19 mouse cellular contexts compared by ENCODE assay signal in genomic region chr5:66723626-66724025, GRCm38 (mm10). TPM values are rescaled to one million over a fixed set of nuclear protein-coding genes. Genes with fewer than 3 reads are reported as not detected.
DNase-seq lines count a peak whose midpoint lies in the region; ATAC-seq and TF ChIP-seq lines count a peak whose summit lies in the region.
"Had no signal": no experiment of that assay in that cellular context is flagged by ENCODE, and none has a peak within 500 bp of the region (broad histone marks: within the 10 kb centered on the region; RNA-seq: fewer than 3 reads in every experiment).

No protein-coding gene starts in this region.

- no peaks in the 10 kb centered on the region for H3K9me3 ChIP-seq in forebrain, postnatal 0 days (ENCODE audit: low read length)
- no peaks in the 10 kb centered on the region for H3K9me3 ChIP-seq in forebrain, embryonic 15.5 days
- no peaks in the 10 kb centered on the region for H3K9me3 ChIP-seq in hindbrain, embryonic 10.5 days
- H3K9me3 ChIP-seq in hindbrain, embryonic 11.5 days (ENCODE audit: control insufficient read depth, low read length), result no peaks in the 10 kb centered on the region
- H3K9me3 ChIP-seq in lung, postnatal 0 days (ENCODE audit: low read length), result no peaks in the 10 kb centered on the region
- H3K9me3 ChIP-seq in midbrain, embryonic 16.5 days (replicated peaks; ENCODE audit: control insufficient read depth, low read length, poor library complexity, severe bottlenecking), result no peaks in the 10 kb centered on the region
- H3K9me3 ChIP-seq: hindbrain, embryonic 15.5 days; limb, embryonic 10.5 days; liver, embryonic 12.5 days; stomach, embryonic 15.5 days had no signal

- WGBS in forebrain, postnatal 0 days, result 88% methylated on average over 3 of the region's 3 CpGs
- WGBS in forebrain, embryonic 15.5 days, result 75% methylated on average over 3 of the region's 3 CpGs
- 86% methylated on average over 3 of the region's 3 CpGs for WGBS in hindbrain, embryonic 10.5 days
- 88% methylated on average over 3 of the region's 3 CpGs for WGBS in hindbrain, embryonic 11.5 days
- 19% methylated on average over 3 of the region's 3 CpGs for WGBS in lung, postnatal 0 days
- WGBS in midbrain, embryonic 16.5 days, result 70% methylated on average over 3 of the region's 3 CpGs

- TF ChIP-seq EP300 in lung, postnatal 0 days (IDR thresholded peaks at IDR 0.05), result peak; percentile 79

- H3K27ac ChIP-seq in forebrain, postnatal 0 days (ENCODE audit: low read depth, low read length), result peak overlapping the region; percentile 54; the same call in 1 of the 2 replicates
- no peak overlapping the region for H3K27ac ChIP-seq in forebrain, embryonic 15.5 days (replicated peaks)
- peak overlapping the region; percentile 64 for H3K27ac ChIP-seq in hindbrain, embryonic 10.5 days
- no peak overlapping the region for H3K27ac ChIP-seq in hindbrain, embryonic 11.5 days (ENCODE audit: low read depth, low read length)
- peak overlapping the region; percentile 48 for H3K27ac ChIP-seq in lung, postnatal 0 days (ENCODE audit: low read length)
- peak overlapping the region; percentile 12; the same call in 1 of the 2 replicates for H3K27ac ChIP-seq in midbrain, embryonic 16.5 days (ENCODE audit: low read length)
- H3K27ac ChIP-seq: layer of hippocampus, adult 2 months; liver, embryonic 12.5 days; macrophage; stomach, embryonic 15.5 days had no signal

- no peak for ATAC-seq in forebrain, postnatal 0 days
- no peak for ATAC-seq in forebrain, embryonic 15.5 days (replicated peaks)
- ATAC-seq in hindbrain, embryonic 11.5 days (ENCODE audit: low FRiP score), result no peak
- peak; percentile 73 for ATAC-seq in lung, postnatal 0 days
- no peak for ATAC-seq in midbrain, embryonic 16.5 days
- ATAC-seq: liver, embryonic 12.5 days had no signal

- no peak overlapping the region for H3K4me2 ChIP-seq in forebrain, postnatal 0 days (ENCODE audit: low read depth)
- H3K4me2 ChIP-seq in forebrain, embryonic 15.5 days (replicated peaks), result no peak overlapping the region
- H3K4me2 ChIP-seq in hindbrain, embryonic 11.5 days (replicated peaks; ENCODE audit: low read depth, low read length), result no peak overlapping the region
- H3K4me2 ChIP-seq in lung, postnatal 0 days (replicated peaks; ENCODE audit: low read depth, low read length), result no peak overlapping the region
- no peak overlapping the region for H3K4me2 ChIP-seq in midbrain, embryonic 16.5 days (ENCODE audit: low read length)
- H3K4me2 ChIP-seq: hindbrain, embryonic 15.5 days; liver, embryonic 12.5 days; stomach, embryonic 15.5 days had no signal

- no peaks in the 10 kb centered on the region for H3K27me3 ChIP-seq in forebrain, postnatal 0 days (ENCODE audit: insufficient read depth, low read length)
- no peaks in the 10 kb centered on the region for H3K27me3 ChIP-seq in forebrain, embryonic 15.5 days
- H3K27me3 ChIP-seq in hindbrain, embryonic 10.5 days (ENCODE audit: insufficient read depth, poor library complexity, severe bottlenecking), result no peaks in the 10 kb centered on the region
- H3K27me3 ChIP-seq in hindbrain, embryonic 11.5 days (ENCODE audit: control insufficient read depth, insufficient read depth, low read length), result no peaks in the 10 kb centered on the region
- no peaks in the 10 kb centered on the region for H3K27me3 ChIP-seq in lung, postnatal 0 days (replicated peaks; ENCODE audit: insufficient read depth, low read length)
- H3K27me3 ChIP-seq in midbrain, embryonic 16.5 days (ENCODE audit: control insufficient read depth, insufficient read depth, low read depth, low read length), result no peaks in the 10 kb centered on the region
- H3K27me3 ChIP-seq: CH12.LX; hindbrain, embryonic 15.5 days; liver, embryonic 12.5 days; stomach, embryonic 15.5 days had no signal

- H3K36me3 ChIP-seq in forebrain, postnatal 0 days (ENCODE audit: insufficient read depth), result no peaks in the 10 kb centered on the region
- no peaks in the 10 kb centered on the region for H3K36me3 ChIP-seq in forebrain, embryonic 15.5 days
- no peaks in the 10 kb centered on the region for H3K36me3 ChIP-seq in hindbrain, embryonic 10.5 days
- no peaks in the 10 kb centered on the region for H3K36me3 ChIP-seq in hindbrain, embryonic 11.5 days (ENCODE audit: control insufficient read depth, insufficient read depth, low read length)
- H3K36me3 ChIP-seq in lung, postnatal 0 days (ENCODE audit: insufficient read depth, low read length), result no peaks in the 10 kb centered on the region
- no peaks in the 10 kb centered on the region for H3K36me3 ChIP-seq in midbrain, embryonic 16.5 days (ENCODE audit: control insufficient read depth, insufficient read depth, low read length)
- H3K36me3 ChIP-seq: hindbrain, embryonic 15.5 days; limb, embryonic 10.5 days; liver, embryonic 12.5 days; stomach, embryonic 15.5 days had no signal

- H3K9ac ChIP-seq in forebrain, postnatal 0 days, result no peak overlapping the region
- no peak overlapping the region for H3K9ac ChIP-seq in forebrain, embryonic 15.5 days (replicated peaks)
- H3K9ac ChIP-seq in hindbrain, embryonic 11.5 days (ENCODE audit: low read depth, low read length), result no peak overlapping the region
- no peak overlapping the region for H3K9ac ChIP-seq in lung, postnatal 0 days (replicated peaks; ENCODE audit: low read depth)
- no peak overlapping the region for H3K9ac ChIP-seq in midbrain, embryonic 16.5 days (ENCODE audit: low read depth, low read length)
- H3K9ac ChIP-seq: hindbrain, embryonic 15.5 days; liver, embryonic 12.5 days; stomach, embryonic 15.5 days had no signal

- DNase-seq in forebrain, postnatal 0 days, result no peak
- DNase-seq in hindbrain, embryonic 10.5 days (ENCODE audit: low spot score), result no peak
- no peak for DNase-seq in hindbrain, embryonic 11.5 days (ENCODE audit: low spot score)
- DNase-seq in lung, postnatal 0 days (ENCODE audit: low spot score), result peak; percentile 73
- no peak for DNase-seq in lung, postnatal 14 days
- no peak for DNase-seq in cerebellum, adult 11-12 months
- DNase-seq: adrenal gland, postnatal 10 days; cerebellum, adult 2 months; gastrocnemius, postnatal 10 days had no signal

- no peak for TF ChIP-seq CTCF in forebrain, postnatal 0 days (IDR thresholded peaks at IDR 0.05; ENCODE audit: low read depth)
- TF ChIP-seq CTCF in lung, postnatal 0 days (IDR thresholded peaks at IDR 0.05), result no peak

- H3K4me3 ChIP-seq in forebrain, postnatal 0 days (ENCODE audit: low read depth, low read length), result no peak overlapping the region
- H3K4me3 ChIP-seq in forebrain, embryonic 15.5 days, result no peak overlapping the region
- H3K4me3 ChIP-seq in hindbrain, embryonic 10.5 days, result no peak overlapping the region
- no peak overlapping the region for H3K4me3 ChIP-seq in hindbrain, embryonic 11.5 days (ENCODE audit: low read depth, low read length)
- no peak overlapping the region for H3K4me3 ChIP-seq in lung, postnatal 0 days (ENCODE audit: low read depth, low read length)
- no peak overlapping the region for H3K4me3 ChIP-seq in midbrain, embryonic 16.5 days (ENCODE audit: low read depth, low read length)
- H3K4me3 ChIP-seq: erythroblast, embryonic 14.5 days; hindbrain, embryonic 15.5 days; layer of hippocampus, adult 2 months; limb, embryonic 10.5 days; liver, embryonic 12.5 days; stomach, embryonic 15.5 days had no signal

- peaks cover 3% of the 10 kb centered on the region; the same call in 1 of the 2 replicates for H3K4me1 ChIP-seq in forebrain, postnatal 0 days (ENCODE audit: insufficient read depth)
- no peaks in the 10 kb centered on the region; the same call in 1 of the 2 replicates for H3K4me1 ChIP-seq in forebrain, embryonic 15.5 days
- H3K4me1 ChIP-seq in hindbrain, embryonic 10.5 days (replicated peaks), result peaks cover 26% of the 10 kb centered on the region
- H3K4me1 ChIP-seq in hindbrain, embryonic 11.5 days (replicated peaks; ENCODE audit: control insufficient read depth, insufficient read depth, low read length), result no peaks in the 10 kb centered on the region; the same call in 1 of the 2 replicates
- peaks cover 5% of the 10 kb centered on the region; the same call in 1 of the 2 replicates for H3K4me1 ChIP-seq in lung, postnatal 0 days (ENCODE audit: insufficient read depth, low read depth, low read length)
- H3K4me1 ChIP-seq in midbrain, embryonic 16.5 days (ENCODE audit: control insufficient read depth, insufficient read depth, low read length), result peaks cover 13% of the 10 kb centered on the region
- H3K4me1 ChIP-seq: liver, embryonic 12.5 days; stomach, embryonic 15.5 days had no signal

RNA-seq across cellular contexts. Expression of gene Limch1, which starts 22.0 kb away (rescaled TPM):
- total RNA-seq in forebrain, postnatal 0 days (2014; rRNA removed), result 114 and 133 TPM in 2 replicates
- polyA plus RNA-seq in forebrain, postnatal 0 days (2015; fragmentation: Nextera tagmentation; extraction: Ambion mirVana), result 49.5 and 62.8 TPM in 2 replicates
- 84.3 and 85.1 TPM in 2 replicates for polyA plus RNA-seq in forebrain, embryonic 15.5 days (2015; fragmentation: Nextera tagmentation; extraction: Ambion mirVana)
- polyA plus RNA-seq in hindbrain, embryonic 10.5 days (2016; fragmentation: Nextera tagmentation; extraction: Ambion mirVana), result 49.0 and 49.2 TPM in 2 replicates
- 60.7 and 81.7 TPM in 2 replicates for polyA plus RNA-seq in hindbrain, embryonic 11.5 days (2014; fragmentation: Nextera tagmentation; extraction: Ambion mirVana)
- 368 and 398 TPM in 2 replicates for polyA plus RNA-seq in lung, postnatal 0 days (2015; fragmentation: Nextera tagmentation; extraction: Ambion mirVana)
- polyA plus RNA-seq in midbrain, embryonic 16.5 days (2015; fragmentation: Nextera tagmentation; extraction: Ambion mirVana), result 40.4 and 48.8 TPM in 2 replicates
- polyA plus RNA-seq: erythroblast, embryonic 14.5 days; macrophage had no signal

RNA-seq across cellular contexts. Expression of gene Uchl1, which starts 47.7 kb away (rescaled TPM):
- total RNA-seq in forebrain, postnatal 0 days (2014; rRNA removed), result 1,756 and 1,892 TPM in 2 replicates
- 1,681 and 1,809 TPM in 2 replicates for polyA plus RNA-seq in forebrain, postnatal 0 days (2015; fragmentation: Nextera tagmentation; extraction: Ambion mirVana)
- 1,253 and 1,277 TPM in 2 replicates for polyA plus RNA-seq in forebrain, embryonic 15.5 days (2015; fragmentation: Nextera tagmentation; extraction: Ambion mirVana)
- polyA plus RNA-seq in hindbrain, embryonic 10.5 days (2016; fragmentation: Nextera tagmentation; extraction: Ambion mirVana), result 287 and 400 TPM in 2 replicates
- polyA plus RNA-seq in hindbrain, embryonic 11.5 days (2014; fragmentation: Nextera tagmentation; extraction: Ambion mirVana), result 421 and 428 TPM in 2 replicates
- 18.3 and 18.8 TPM in 2 replicates for polyA plus RNA-seq in lung, postnatal 0 days (2015; fragmentation: Nextera tagmentation; extraction: Ambion mirVana)
- polyA plus RNA-seq in midbrain, embryonic 16.5 days (2015; fragmentation: Nextera tagmentation; extraction: Ambion mirVana), result 2,002 and 2,007 TPM in 2 replicates
- total RNA-seq: CH12.LX had no signal
- polyA plus RNA-seq: erythroblast, embryonic 14.5 days; macrophage had no signal

Comparison
In these comparisons a context has a peak if more than half of its experiments do, and no peak if none do; other contexts are left out.
1. H3K27ac ChIP-seq: peak in forebrain, postnatal 0 days (single experiment), hindbrain, embryonic 10.5 days (single experiment), lung, postnatal 0 days (single experiment) and midbrain, embryonic 16.5 days (single experiment); none in forebrain, embryonic 15.5 days (single experiment) and hindbrain, embryonic 11.5 days (single experiment).
2. RNA of gene Uchl1, which starts 47.7 kb away (polyA plus RNA-seq): 2,002 to 2,007 TPM in midbrain, embryonic 16.5 days, 1,681 to 1,809 TPM in forebrain, postnatal 0 days, 1,253 to 1,277 TPM in forebrain, embryonic 15.5 days, 421 to 428 TPM in hindbrain, embryonic 11.5 days and 287 to 400 TPM in hindbrain, embryonic 10.5 days; 18.3 to 18.8 TPM in lung, postnatal 0 days; every median in the first group is over 10 times any median in the second.